Mouse (Mus musculus) CH12.LX (cell line): Measurements from ENCODE around the gene Atp5h. TPM values are rescaled to one million over a fixed set of nuclear protein-coding genes. Genes with fewer than 3 reads are reported as not detected.

ENCODE experiments used
- DNase-seq: peaks from one replicate; pipeline ENCODE4 v3.0.0-alpha.2; 2013; ENCODE audit errors: extremely low read depth
- H3K27ac ChIP-seq: 2 replicates; pipeline ENCODE4 v1.5.1; 2012; ENCODE audit warnings: low read depth, mild to moderate bottlenecking, control low read depth, moderate library complexity; ENCODE audit not compliant: insufficient read depth
- H3K27me3 ChIP-seq: replicated peaks from 2 replicates; pipeline ENCODE3; 2012; ENCODE audit warnings: inconsistent platforms
- H3K36me3 ChIP-seq, 2 experiments: replicated peaks in 1 of 2; 2 replicates each; pipeline versions ENCODE3 to v1.6.1; 2012; ENCODE audit warnings: inconsistent platforms in 1 of 2, low read length in 1 of 2, mild to moderate bottlenecking in 1 of 2, mixed read lengths in 1 of 2, moderate library complexity in 1 of 2; ENCODE audit not compliant: control insufficient read depth in 1 of 2, insufficient read depth in 1 of 2
- H3K4me1 ChIP-seq, 2 experiments: 2 replicates each; pipeline ENCODE4 v1.6.1; 2012; ENCODE audit warnings: inconsistent platforms in 1 of 2, moderate library complexity in 1 of 2; ENCODE audit not compliant: insufficient read depth in 2 of 2, control insufficient read depth in 1 of 2
- H3K4me2 ChIP-seq: 2 replicates; pipeline ENCODE4 v1.6.1; 2012; ENCODE audit warnings: low read depth, mild to moderate bottlenecking, control low read depth; ENCODE audit not compliant: poor library complexity, insufficient read depth, severe bottlenecking
- H3K4me3 ChIP-seq, 3 experiments: fragments of 150-350 bp in 1 of 3; sonication (generic) in 1 of 3; replicated peaks in 1 of 3; 2 replicates each; pipeline versions ENCODE3 to v1.5.1; 2011 to 2012; ENCODE audit warnings: low read depth in 2 of 3, low read length in 2 of 3, mild to moderate bottlenecking in 2 of 3, moderate library complexity in 2 of 3, control low read depth in 1 of 3, improper control_type of control experiment in 1 of 3, inconsistent platforms in 1 of 3, mixed read lengths in 1 of 3; ENCODE audit not compliant: poor library complexity in 1 of 3
- H3K79me2 ChIP-seq: replicated peaks from 2 replicates; pipeline ENCODE4 v1.6.1; 2012; ENCODE audit warnings: mild to moderate bottlenecking, moderate library complexity; ENCODE audit not compliant: control insufficient read depth, poor library complexity, insufficient read depth, severe bottlenecking; ENCODE audit errors: extremely low read depth
- H3K9ac ChIP-seq: 2 replicates; pipeline ENCODE4 v1.6.1; 2012; ENCODE audit warnings: low read depth, mild to moderate bottlenecking, control low read depth, moderate library complexity; ENCODE audit not compliant: insufficient read depth
- H3K9me3 ChIP-seq: replicated peaks from 2 replicates; pipeline ENCODE3; 2012; ENCODE audit warnings: low read length, inconsistent platforms, mixed read lengths
- BHLHE40 ChIP-seq: IDR thresholded peaks from 2 replicates; pipeline ENCODE4 v1.6.1; 2011; ENCODE audit warnings: mild to moderate bottlenecking, low read depth, low read length, improper control_type of control experiment
- CHD1 ChIP-seq: IDR thresholded peaks from 2 replicates; pipeline ENCODE4 v1.6.1; 2012; ENCODE audit warnings: low read depth, low read length, improper control_type of control experiment, inconsistent platforms
- CTCF ChIP-seq, 2 experiments: IDR thresholded peaks in 1 of 2; conservative IDR thresholded peaks in 1 of 2; 2 replicates each; pipeline ENCODE4 v1.5.1; 2011 to 2012; ENCODE audit warnings: low read depth in 2 of 2, low read length in 2 of 2, improper control_type of control experiment in 1 of 2, inconsistent platforms in 1 of 2, mild to moderate bottlenecking in 1 of 2, moderate library complexity in 1 of 2
- E2F4 ChIP-seq: IDR thresholded peaks from 2 replicates; pipeline ENCODE4 v1.6.1; 2011; ENCODE audit warnings: low read depth, low read length, improper control_type of control experiment; ENCODE audit not compliant: insufficient replicate concordance
- ELF1 ChIP-seq: IDR thresholded peaks from 2 replicates; pipeline ENCODE4 v1.6.1; 2014; ENCODE audit warnings: low read depth, mild to moderate bottlenecking, inconsistent platforms, low read length, improper control_type of control experiment
- IRF4 ChIP-seq: IDR thresholded peaks from 2 replicates; pipeline ENCODE4 v1.6.1; 2014; ENCODE audit warnings: low read depth, mild to moderate bottlenecking, inconsistent platforms, low read length, improper control_type of control experiment
- JUND ChIP-seq: conservative IDR thresholded peaks from 2 replicates; pipeline ENCODE4 v1.6.1; 2011; ENCODE audit warnings: low read depth, low read length, improper control_type of control experiment
- KAT2A ChIP-seq: IDR thresholded peaks from 2 replicates; pipeline ENCODE4 v1.6.1; 2012; ENCODE audit warnings: low read length, improper control_type of control experiment, inconsistent platforms; ENCODE audit not compliant: insufficient replicate concordance
- MAZ ChIP-seq: IDR thresholded peaks from 2 replicates; pipeline ENCODE4 v1.6.1; 2012; ENCODE audit warnings: low read depth, mild to moderate bottlenecking, inconsistent platforms, low read length, improper control_type of control experiment, moderate library complexity
- MEF2A ChIP-seq: IDR thresholded peaks from 2 replicates; pipeline ENCODE4 v1.6.1; 2014; ENCODE audit warnings: low read depth, mild to moderate bottlenecking, inconsistent platforms, low read length, improper control_type of control experiment, borderline replicate concordance
- NELFE ChIP-seq: IDR thresholded peaks from 2 replicates; pipeline ENCODE4 v1.6.1; 2011; ENCODE audit warnings: low read depth, low read length, improper control_type of control experiment
- PAX5 ChIP-seq: IDR thresholded peaks from 2 replicates; pipeline ENCODE4 v1.6.1; 2012; ENCODE audit warnings: low read length, inconsistent platforms, mixed read lengths
- SIN3A ChIP-seq: IDR thresholded peaks from 2 replicates; pipeline ENCODE4 v1.6.1; 2012; ENCODE audit warnings: low read length, improper control_type of control experiment, inconsistent platforms
- TCF12 ChIP-seq: IDR thresholded peaks from 2 replicates; pipeline ENCODE4 v1.6.1; 2014; ENCODE audit warnings: low read depth, mild to moderate bottlenecking, inconsistent platforms, low read length, improper control_type of control experiment
- ZC3H11A ChIP-seq: IDR thresholded peaks from 2 replicates; pipeline ENCODE4 v1.6.1; 2012; ENCODE audit warnings: low read depth, mild to moderate bottlenecking, inconsistent platforms, low read length, improper control_type of control experiment
- ZMIZ1 ChIP-seq: IDR thresholded peaks from 2 replicates; pipeline ENCODE4 v1.6.1; 2012; ENCODE audit warnings: low read depth, mild to moderate bottlenecking, inconsistent platforms, low read length, improper control_type of control experiment
- ZNF384 ChIP-seq: IDR thresholded peaks from 2 replicates; pipeline ENCODE4 v1.6.1; 2012; ENCODE audit warnings: low read depth, low read length, improper control_type of control experiment, inconsistent platforms
- dilution Hi-C: fragments of 300-500 bp; cut with MboI; formaldehyde crosslinking; loops from 2 replicates; pipeline ENCODE4 v1.14.3; 2020; ENCODE audit warnings: low sequenced_read_pairs; ENCODE audit not compliant: extremely low pct_unique_long_range_greater_than_20kb, extremely low pct_ligation_motif_present
- in situ Hi-C: fragments of 300-500 bp; cut with MboI; formaldehyde crosslinking; loops from 3 replicates; pipeline ENCODE4 v1.14.3; 2019; ENCODE audit warnings: low sequenced_read_pairs, low pct_ligation_motif_present, low pct_unique_long_range_greater_than_20kb, mixed read lengths
- polyA plus RNA-seq: library from polyadenylated mRNA; unstranded; fragments of >175 nt; gene quantifications from 2 replicates; pipeline ENCODE4 v1.2.1, GENCODE M21; 2012; ENCODE audit warnings: low read depth; ENCODE audit not compliant: insufficient read length
- total RNA-seq, 2 experiments: library from RNA; depleted of rRNA; stranded (reverse); fragments of 300-350 nt in 1 of 2; fragments of >200 nt in 1 of 2; gene quantifications; 2 replicates each; pipeline ENCODE4 v1.2.3; 2012 to 2014

Gene Atp5h
- total and polyA plus RNA-seq, 3 experiments, result 500 to 711 (median 671) TPM

DNA sequence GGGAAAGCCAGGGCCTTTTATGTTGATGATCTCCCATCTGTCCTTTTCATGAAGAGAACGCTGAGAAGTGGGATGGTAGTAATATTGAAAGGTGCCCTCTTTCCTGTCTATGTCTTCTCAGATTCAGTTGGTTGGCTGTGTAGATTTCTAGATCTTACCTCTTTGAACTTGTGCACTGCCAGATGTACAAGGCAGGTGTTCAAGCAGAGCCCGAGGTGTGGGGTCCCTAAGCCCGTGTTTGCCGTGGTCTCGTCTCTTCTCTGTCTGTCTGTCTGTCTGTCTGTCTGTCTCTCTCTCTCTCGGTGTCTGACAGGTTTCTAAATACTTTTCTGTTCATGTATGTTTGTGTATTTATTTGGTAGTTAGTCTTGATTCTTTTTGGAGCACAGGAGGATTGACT, 5.9 kb upstream of the Atp5h start:
- dilution Hi-C loops (no loop called here), in situ Hi-C loops (no loop called here)
- Histone ChIP-seq H3K9me3 (no peaks in the 10 kb centered on the region), H3K27me3 (no peaks in the 10 kb centered on the region), H3K36me3 (peaks cover 24 to 77% of the 10 kb centered on the region in 2 experiments), H3K4me2 (no peak overlapping the region), H3K4me1 (peaks cover 5 to 28% of the 10 kb centered on the region in 2 experiments), H3K79me2 (no peaks in the 10 kb centered on the region), H3K9ac (no peak overlapping the region), H3K27ac (no peak overlapping the region), H3K4me3 (no peak overlapping the region)
- no peak for DNase-seq
- TF ChIP-seq ZC3H11A (no peak), IRF4 (no peak), CTCF (conservative IDR thresholded peaks at IDR 0.05 in 1 of 2, IDR thresholded peaks at IDR 0.05 in 1 of 2; ENCODE audit: low read depth in 2 of 2, low read length in 2 of 2) (no peak), TCF12 (no peak), NELFE (no peak), MEF2A (no peak), E2F4 (no peak), BHLHE40 (no peak), JUND (no peak), KAT2A (no peak), MAZ (no peak), SIN3A (no peak), ZMIZ1 (no peak)

DNA sequence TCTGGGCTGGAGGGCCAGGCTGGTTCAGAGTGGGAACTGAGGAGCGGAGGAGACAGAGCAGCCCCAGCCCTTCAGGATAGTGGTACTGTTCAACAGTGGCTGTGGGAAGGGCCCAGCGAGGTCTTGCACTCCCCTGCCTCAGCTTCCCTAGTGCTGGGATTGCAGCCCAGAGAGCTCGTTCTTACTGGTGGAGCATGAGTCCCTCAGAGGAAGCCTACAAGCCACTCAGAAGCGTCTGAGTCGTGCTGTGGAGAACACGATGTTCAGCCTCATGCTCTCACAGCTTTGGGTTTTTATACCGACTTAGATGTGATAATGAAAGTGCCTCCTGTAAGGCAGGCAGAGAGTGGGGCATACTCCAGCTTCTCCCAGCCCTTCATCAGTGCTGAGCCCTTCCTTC, 4.9 kb upstream of the Atp5h start:
- H3K4me1 ChIP-seq, result peaks cover 5 to 28% of the 10 kb centered on the region in 2 experiments
- dilution Hi-C loops (no loop called here), in situ Hi-C loops (no loop called here)
- H3K4me3 ChIP-seq, result no peak overlapping the region
- H3K79me2 ChIP-seq, result no peaks in the 10 kb centered on the region
- H3K36me3 ChIP-seq, result peaks cover 14 to 67% of the 10 kb centered on the region in 2 experiments
- DNase-seq, result no peak
- H3K27me3 ChIP-seq, result no peaks in the 10 kb centered on the region
- no peak overlapping the region for H3K9ac ChIP-seq
- no peak overlapping the region for H3K4me2 ChIP-seq
- H3K27ac ChIP-seq, result no peak overlapping the region
- no peak for TF ChIP-seq ELF1
- no peak for TF ChIP-seq CHD1
- no peak for TF ChIP-seq PAX5
- TF ChIP-seq NELFE, result no peak
- TF ChIP-seq ZNF384, result no peak
- TF ChIP-seq KAT2A, result no peak
- no peaks in the 10 kb centered on the region for H3K9me3 ChIP-seq
